Mouse (Mus musculus): ENCODE results near the gene AL607142.1.
A peak's percentile ranks its signal among the peaks of the same experiment; 100 is the strongest.

Gene AL607142.1

DNA sequence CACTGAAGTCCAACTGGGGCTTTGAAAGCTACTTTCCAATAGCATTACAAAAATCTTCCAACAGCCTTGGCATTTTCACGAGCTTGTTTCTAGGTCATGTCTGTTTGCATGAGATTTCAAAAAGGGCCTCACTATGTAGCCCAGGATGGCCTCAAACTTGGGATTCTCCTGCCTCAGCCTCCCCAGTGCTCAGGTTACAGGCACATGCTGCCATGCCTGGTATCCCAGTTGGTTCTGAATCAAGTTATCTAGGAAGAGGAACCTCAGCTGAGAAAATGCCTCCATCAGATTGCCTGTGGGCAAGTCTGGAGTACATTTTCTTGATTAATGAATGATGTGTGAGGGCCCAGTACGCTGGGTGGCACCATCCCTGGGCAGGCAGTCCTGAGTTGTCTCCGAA is 6.6 kb upstream of the AL607142.1 start:
- DNase-seq, result no peak

DNA sequence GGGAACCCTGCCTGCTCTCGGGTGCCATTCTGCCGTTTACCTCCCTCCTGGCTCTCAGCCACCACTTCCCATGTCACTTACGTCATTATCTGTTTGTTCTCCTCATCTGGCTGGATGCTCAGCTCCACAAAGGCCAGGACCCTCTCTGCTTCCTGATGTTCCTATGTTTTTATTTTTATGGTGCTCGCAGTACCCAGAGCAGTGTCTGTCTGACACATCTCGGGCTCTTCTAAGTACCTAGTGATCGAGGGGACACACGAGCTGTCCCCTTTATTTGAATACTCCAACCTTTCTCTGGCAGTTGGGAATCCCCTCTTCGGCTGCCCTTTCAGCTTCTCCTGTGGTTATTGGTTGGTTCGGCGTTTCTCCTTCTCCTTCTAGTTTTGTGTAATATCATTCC is 6.0 kb upstream of the AL607142.1 start:
- DNase-seq, result no peak

DNA sequence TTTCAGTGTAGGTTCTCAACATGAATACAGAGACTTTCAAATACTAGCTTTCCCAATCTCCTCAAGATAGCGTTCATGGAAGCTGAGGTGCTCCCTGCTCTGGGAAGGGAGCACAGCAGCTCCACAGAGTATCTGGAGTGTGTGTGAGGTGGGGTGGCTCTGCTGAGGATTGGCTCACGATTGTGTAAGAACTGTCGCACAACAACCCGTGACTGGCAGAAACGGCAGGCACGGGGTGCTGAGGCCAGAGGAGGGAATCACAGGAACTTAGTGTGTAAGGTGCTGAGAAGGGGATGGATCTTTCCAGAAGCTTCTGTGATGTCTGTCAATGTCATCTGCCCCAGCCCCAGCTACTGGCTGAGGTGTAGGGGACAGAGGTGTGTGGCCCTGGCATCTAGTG is 3.1 kb upstream of the AL607142.1 start:
- DNase-seq, result no peak

DNA sequence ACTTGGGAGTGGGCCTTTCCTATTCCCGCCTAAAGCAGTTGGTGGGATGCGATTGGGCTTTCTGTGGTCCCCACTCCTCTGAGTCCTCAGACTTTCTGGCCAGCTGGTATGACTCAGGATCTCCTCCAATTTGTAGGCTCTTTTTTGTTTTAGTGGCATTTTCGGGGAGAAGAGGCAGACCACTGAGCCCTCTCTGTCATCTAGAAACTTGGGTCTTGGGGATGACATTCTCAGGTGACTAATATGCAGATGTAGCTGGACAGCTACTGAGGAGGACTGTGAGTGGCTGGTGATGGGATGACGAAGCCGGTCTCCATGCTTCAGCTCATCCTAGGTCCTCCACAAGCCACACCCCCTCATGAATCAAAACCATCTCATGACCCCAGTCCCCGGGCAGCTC is 2.6 kb upstream of the AL607142.1 start:
- no peak for DNase-seq

DNA sequence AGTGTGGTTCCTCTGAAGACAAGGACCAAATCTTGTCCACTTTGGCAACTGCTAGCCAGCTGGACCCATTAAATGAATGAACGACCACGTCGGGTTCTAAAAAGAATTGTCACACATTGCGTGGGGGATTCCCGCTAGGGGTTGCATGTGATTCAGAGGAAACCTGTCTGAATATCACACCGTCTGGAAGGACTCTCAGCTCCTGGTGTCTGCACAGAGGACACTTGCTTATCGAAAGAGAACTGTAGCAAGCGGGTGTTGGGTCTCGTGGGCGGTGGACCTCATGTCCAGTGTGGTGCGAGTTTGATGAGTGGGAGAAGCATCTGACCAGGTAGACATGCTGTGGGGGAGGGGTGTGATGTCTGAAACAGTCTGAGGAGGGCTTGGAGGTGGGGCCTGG is 2.0 kb upstream of the AL607142.1 start:
- DNase-seq, result no peak

DNA sequence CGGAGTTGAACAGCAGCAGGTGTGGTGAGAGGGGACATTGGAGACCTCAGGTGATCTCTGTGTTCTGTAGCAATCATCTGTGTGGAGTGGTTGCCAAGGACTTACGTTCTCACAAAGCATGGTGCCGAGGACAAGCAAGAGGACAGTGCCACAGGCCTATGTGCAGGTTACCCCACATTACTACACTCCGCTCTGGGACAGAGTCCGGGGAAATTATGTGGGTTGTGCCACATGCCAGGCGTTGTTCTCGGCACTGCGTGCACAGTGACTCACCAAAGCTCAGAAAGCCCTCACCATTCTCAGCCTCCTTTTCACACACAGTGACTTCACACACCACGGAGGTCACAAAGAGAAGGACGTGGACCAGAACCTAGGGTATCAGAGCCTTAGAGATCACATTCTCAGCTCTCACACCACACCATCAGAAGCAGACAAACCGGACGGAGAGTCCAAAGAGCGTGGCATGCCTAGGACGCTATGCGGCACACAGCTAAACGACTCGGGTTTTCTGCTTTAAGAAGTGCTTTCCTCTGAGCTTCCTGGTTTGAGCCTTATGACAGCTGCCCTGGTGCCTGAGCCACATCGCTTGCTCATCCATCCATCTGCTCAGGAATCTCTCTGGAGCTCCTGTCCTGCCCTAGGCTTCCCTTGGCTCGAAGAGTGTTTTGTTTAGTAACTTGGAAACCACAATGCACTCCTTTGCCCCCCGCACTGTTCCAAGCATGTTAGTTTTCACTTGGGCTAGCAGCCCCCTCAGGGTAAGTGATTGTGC is 1.3 kb upstream of the AL607142.1 start:
- DNase-seq, result no peak

DNA sequence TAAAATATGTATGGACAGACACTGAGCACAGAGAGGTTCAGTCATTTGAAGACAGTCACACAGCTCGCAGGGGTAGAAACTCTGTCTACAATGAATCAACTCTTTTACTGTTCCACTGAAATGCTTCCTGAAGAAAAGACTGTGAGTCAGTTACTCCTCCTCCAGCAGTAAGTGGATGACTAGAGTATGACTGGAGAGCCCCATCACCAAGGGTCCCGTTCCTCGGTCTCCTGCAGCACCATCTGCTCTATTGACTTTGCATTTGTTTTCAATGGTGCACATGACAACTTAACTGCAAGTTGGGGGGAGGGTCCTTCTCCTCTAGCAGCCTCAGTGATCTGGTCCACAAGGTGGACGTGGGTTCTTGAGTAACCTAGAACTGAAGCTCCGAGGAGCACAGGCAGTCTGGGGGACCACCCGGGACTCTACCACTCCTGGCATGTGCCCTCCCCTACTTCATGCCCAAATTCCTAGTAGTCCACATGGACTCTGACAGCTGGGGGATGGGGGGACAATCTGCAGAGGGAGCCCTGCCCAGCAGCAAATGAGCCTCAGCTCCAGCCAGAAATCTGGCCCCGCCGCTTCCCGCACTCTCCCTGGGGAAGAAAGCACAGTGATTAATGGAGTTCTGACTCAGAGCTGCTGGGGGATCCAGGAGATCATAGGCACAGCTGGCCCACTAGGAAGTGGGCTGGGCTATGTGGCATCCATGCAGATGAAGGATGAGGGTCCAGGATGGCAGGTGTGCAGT is 2.2 kb downstream of the AL607142.1 start:
- no peak for DNase-seq

DNA sequence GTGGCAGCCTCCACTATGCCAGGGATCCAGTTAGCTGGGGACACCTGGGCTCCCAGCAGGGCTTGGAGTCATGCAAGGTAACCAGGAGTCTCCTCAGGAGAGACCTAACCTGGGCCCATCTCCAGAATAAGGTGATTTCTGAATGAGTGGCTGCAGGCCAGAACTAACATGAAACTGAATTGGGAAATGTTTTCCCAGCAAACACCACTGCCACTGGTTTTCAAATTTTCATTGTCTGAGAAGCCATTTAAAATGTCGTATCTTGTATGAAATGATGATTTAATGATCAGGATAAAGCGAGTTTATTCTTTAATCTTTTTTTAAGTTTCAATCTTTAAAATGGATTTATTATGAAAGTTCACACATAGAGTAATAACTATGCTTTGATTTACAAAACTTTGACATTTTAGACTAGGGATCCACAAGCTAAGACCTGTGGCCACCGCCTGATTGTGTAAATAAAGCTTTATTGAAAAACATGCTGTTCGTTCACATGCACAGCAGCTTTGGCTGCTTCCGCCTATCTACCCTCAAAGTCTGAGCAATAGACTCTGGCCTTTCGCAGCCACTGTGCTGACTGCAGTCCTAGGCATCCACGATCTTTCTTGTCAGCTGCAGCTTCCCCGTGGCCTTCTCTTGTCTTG is 2.9 kb downstream of the AL607142.1 start:
- DNase-seq, result no peak

DNA sequence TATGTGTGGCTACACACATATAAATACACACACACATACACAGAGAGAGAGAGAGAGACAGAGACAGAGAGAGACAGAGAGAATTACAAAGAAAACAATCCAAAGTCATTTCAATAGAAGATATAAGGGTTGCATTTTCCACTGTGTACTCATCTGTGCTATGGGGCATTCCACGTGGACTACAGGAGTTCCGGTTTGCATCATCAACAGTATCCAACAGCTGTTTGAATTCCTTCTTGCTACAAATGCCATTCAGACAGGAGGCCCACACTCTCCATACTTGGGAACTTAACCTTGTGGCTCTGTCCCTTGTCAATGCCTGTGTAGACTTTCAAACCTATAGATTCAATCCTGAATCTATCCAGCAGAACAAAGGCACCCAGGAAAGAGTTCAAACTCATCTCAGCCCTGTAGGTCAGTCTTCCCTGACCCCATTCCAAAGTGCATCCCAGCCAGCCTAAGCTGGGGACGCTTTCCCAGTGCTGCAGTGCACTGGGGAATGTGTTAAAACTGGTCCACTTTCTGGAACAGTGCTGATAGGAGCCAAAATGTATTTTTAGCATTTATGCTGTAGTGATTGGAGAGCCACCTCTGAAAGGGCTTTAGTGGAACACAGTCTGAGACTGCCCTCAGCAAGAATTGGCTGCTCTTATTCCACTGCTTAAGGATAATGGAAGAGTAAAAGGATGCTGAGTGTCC is 4.2 kb downstream of the AL607142.1 start:
- no peak for DNase-seq

DNA sequence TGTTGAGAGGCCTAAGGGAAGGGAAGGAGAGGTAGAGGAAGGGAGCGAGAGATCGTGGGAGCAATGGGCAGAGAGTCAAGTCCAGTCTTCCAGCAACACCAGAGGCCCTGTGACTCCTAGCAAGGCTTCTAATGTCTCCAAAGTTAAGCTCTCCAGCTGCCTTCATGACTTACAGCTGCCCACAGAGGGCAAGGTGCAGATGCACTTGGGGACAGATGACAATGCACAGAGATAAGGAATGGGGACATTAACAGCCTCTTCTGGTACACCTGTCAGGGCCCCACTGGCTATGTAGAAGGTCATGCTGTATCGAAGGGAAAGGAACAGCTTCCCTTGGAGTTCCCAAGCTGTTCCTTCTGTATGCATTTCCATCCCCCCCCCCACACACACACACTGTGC is 4.8 kb downstream of the AL607142.1 start:
- DNase-seq, result no peak

DNA sequence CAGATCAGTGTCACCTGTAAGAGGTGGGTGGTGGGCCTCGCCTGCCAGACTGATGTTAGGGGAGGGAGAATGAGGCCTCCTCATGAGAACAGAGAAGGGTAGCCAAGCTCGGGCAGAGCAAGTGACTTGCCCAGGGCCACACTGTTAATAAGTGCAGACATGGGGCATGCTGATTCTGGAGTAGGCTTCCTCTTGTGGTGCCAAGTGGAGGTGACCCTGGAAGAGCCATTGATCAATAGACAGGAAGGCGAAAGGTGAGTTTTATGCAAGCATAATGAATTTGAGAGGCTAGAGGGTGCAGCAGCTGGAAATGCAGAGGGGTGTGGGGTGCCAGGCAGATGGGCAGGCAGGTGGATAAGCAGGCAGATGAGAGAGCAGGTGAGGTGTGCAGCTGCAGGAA is 6.6 kb downstream of the AL607142.1 start:
- DNase-seq, result no peak

DNA sequence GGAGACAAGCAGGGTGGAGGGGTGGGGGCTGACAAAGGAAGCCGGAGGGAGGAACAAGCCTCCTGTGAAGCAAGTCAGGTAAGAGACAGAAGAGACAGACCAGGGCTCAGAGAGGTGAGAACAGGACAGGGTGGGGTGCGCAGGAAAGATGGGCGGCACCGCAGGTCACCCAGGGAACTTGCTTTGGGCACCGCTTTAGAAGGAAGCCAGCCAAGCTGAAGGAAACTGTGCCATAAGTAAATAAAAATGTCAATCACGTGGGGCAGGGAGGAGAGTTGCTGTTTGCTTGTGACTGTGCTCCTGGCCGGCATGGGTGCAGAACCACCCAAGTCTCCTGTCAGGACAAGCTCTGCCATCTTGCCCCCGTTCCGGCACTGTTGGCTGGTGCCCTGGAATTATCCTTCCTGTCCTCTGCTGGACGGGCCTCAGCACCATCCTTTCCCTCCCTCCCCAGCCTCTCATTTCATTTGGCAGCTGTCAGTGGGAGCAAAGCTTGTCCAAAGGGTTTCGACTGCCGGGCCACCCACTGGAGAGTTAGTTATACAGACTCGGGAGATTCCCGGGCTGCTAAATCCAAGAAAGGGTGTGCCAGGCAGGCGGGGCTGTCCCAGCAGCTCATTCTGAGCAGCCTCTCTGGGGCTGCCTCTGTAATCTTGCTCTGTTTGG is 7.2 kb downstream of the AL607142.1 start:
- no peak for DNase-seq

DNA sequence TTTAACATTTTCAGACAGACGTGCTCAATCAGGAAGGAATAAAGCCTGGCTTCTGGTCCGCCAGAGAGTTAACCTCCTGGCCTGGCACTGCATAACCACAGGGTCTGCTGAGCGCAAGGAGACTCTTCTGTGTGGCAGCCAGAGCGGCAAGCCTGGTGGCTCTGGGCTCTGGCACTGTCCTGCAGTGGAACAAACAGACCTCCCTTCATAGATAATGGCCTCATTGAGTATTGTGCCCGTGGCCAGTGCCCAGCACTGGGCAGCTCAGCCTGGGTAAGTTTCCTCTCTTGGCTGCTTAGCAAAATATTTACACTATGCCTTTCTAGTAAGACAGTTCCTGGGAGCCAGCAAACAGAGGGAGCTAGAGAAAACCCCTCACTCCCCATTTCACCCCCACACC is 9.3 kb downstream of the AL607142.1 start:
- DNase-seq, result no peak

DNA sequence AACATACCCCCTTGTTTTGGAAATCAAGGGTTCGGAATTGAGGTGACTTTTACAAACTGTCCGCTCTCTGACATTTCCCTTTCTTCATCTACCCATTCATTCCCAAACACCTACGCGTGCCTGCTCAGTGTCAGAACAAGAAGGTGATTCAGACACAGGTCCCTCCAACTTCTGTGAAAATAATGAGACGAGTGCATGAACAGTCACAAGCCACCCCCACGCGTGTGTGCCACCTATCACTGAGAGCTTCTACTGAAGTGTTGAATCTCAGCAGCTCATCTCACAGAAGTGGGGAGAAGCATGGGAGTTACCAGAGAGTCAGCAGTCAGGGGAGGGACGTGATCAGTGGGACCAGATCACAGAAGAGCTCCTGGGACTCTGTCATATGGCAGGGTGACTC is 12.5 kb downstream of the AL607142.1 start:
- DNase-seq, result no peak

DNA sequence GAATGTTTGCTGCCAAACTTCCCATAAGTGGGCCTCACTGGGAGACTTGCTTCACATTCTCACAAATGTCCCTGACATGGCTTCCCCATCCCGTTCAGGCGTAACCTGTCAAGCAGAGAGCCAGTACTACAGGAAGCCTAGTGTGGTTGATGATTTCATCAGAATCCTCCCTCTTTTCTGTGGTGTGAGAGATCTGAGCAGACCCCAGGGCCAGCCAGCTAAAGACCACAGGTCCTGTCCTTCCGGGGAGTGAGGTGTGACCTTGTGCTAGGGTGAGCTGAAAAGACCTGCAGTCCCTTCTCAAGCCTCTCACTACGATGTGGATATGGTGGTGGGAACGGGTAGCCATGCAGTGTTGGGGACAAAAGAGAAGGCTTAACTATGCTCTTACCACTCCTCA is 17.7 kb downstream of the AL607142.1 start:
- DNase-seq, result no peak

DNA sequence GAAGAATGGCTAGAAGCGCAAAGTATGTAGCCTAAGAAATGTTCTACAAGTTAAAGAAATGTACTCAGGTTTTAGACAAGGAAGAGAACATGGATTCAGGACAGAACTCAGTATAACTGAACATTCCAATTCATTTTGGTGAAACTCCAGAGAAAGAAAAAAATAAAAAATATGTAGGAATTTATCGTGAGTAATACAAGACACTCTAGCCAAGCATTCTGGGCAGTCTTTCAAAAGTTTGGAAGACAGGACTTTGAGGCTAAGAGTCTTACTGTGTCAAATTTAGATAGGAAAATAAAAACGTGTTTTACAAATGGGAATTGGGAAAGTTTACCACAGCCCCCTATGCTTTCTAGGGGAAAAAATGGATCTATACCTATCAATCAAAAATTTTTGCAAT is 18.9 kb downstream of the AL607142.1 start:
- DNase-seq, result no peak

DNA sequence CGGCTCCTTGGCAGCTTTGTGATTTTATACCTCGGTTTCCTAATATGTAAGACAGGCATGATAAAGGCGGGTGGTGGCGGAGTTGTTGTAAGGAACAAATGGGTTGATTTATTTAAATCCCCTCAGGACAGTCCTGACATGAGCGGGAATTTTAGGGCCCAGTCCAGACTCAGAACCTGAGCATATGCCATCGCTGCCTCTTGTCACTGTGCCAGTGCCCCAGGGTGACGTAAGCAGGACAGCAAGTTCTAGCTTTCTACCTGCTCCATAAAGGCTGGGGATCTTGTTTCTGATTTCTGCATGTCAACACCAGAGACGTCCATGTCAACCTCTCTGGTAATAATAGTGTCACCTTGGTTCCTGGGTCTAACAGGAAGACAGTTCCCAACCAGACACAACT is 24.7 kb downstream of the AL607142.1 start:
- DNase-seq, result no peak

DNA sequence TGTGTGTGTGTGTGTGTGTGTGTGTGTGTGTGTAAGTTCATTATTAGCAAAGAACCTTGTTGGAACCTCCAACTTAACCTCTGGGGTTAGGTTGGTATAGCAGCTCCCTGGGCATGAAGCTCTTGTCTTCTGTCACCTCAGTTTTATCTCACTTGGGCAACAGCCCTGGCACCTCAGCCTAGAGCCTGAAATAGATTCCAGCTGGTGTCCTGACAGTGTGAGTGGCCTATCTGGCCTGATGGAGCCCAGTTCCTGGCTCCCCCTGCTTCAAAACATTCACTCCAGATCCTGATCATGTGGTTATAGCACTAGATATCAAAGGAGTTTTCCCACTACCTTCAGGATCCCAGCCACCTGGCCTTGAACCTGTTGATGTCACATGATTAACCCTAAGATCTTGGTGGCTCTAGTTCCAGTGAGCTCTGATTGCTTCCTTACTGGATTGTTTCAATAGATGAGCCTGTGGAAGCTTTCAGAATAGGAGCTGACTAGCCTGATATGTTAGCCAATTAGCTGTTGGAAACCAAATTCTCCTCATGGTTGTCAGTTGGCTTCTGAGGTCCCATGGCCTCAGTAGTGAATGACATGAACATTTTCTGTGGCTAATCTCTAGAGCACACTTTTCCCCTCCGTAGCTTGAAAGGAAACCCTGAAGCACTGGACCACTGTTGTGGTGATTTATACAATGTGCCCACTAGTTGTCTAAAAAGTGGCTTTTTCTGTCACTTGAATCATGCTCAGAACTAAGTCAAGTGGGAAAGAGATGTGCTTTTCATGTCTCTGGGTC is 27.4 kb downstream of the AL607142.1 start:
- no peak for DNase-seq

DNA sequence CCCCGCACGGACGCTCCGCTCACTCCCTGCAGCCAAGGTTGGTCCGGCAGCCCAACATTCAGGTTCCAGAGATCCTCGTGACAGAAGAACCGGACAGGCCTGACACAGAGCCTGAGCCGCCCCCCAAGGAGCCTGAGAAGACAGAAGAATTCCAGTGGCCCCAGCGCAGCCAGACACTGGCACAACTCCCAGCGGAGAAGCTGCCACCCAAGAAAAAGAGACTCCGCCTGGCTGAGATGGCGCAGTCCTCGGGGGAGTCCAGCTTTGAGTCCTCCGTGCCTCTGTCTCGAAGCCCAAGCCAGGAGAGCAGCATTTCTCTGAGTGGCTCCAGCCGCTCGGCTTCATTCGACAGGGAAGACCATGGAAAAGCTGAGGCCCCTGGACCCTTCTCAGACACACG is 32.1 kb downstream of the AL607142.1 start:
- DNase-seq, result no peak

DNA sequence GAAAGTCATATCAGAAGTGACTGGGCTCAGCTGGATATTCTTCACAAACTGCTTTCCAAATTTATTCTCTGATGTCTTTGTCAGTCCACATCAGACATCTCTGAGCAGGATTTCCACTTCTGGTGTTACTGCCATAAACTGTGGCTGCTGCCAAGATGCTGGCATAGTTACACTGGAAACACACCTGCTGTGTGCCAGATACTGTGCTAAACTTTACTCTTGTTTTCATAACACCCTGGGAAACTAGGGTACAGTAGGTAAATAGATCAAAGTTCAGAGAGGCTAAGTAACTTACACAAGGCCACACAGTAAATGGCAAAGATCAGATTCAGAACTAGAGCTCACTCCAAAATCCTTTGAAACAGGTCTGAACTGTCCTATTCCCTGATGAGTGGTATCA is 36.4 kb downstream of the AL607142.1 start:
- DNase-seq, result no peak

DNA sequence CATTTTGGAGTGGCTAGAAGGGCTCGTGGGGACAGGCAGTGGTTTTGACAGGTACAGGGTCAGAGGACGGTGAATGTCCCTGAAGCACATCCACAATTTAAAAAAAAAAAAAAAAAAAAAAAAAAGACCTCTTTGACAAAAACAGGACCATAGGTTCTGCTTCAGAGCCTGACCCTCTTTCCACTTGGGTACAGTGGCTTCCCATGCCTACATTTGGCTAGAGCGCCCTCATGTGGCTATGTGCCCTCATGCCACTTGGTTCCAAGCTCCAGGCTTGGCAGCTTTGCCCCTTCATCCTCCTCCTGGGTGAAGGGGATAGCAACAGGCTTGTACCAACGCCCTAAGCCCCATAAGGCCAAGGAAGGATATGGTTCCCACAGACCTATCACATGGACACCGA is 39.8 kb downstream of the AL607142.1 start:
- DNase-seq, result peak; percentile 33 to 45

DNA sequence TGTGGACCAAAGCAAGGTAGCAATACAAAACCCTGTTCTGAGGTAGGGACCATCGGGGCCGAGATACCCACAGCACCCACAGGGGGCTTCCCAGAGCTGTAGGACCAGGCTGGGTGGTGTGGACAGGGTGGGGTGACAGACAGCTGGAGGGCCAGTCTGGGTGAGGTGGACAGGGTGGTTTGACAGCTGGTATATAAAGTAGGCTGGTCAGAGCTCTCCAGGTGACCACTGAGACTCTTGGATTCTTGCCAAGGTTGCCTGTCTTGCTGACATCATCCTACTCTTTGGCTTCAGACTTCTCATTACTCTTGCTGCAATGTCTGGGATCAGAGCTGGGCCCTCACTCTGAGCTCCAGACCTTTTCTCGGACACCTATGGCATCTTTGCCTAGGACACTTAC is 41.6 kb downstream of the AL607142.1 start:
- no peak for DNase-seq

Measured in thymus, adult 18-20 months (tissue).